Mouse (Mus musculus) layer of hippocampus, postnatal 36 days (tissue): Measurements from ENCODE around the gene Otulin. TPM values are rescaled to one million over a fixed set of nuclear protein-coding genes. Genes with fewer than 3 reads are reported as not detected.

ENCODE experiments used
- DNase-seq, 2 experiments: peaks; one replicate each; pipeline ENCODE4 v3.0.0; 2022
- total RNA-seq, 2 experiments: library from RNA; stranded (reverse); gene quantifications; 2 replicates each; pipeline ENCODE4 v1.2.3; 2021

Gene Otulin
- total RNA-seq, 2 experiments from 2014 or later: 18.4 to 19.4 TPM

GRCm38 (mm10) chr15:27656626-27657025, 26.1 kb upstream of the Otulin start:
- no peak for DNase-seq

GRCm38 (mm10) chr15:27655015-27655414, 24.5 kb upstream of the Otulin start:
- no peak for DNase-seq

- no peak for DNase-seq
These were observed 17.2 kb upstream of the Otulin start for GRCm38 (mm10) chr15:27647686-27648085.

GRCm38 (mm10) chr15:27646665-27647064, 16.2 kb upstream of the Otulin start:
- no peak for DNase-seq

GRCm38 (mm10) chr15:27645250-27645649, 14.8 kb upstream of the Otulin start:
- DNase-seq: no peak

- no peak for DNase-seq
These were observed 12.4 kb upstream of the Otulin start for GRCm38 (mm10) chr15:27642895-27643294.

GRCm38 (mm10) chr15:27641171-27641570, 10.7 kb upstream of the Otulin start:
- no peak for DNase-seq

GRCm38 (mm10) chr15:27633941-27634900, 3.7 kb upstream of the Otulin start:
- DNase-seq: no peak

GRCm38 (mm10) chr15:27629800-27630600, 493 bp downstream of the Otulin start:
- DNase-seq: no peak

GRCm38 (mm10) chr15:27629046-27629445, 1.4 kb downstream of the Otulin start:
- no peak for DNase-seq

- DNase-seq: no peak
These were observed 2.7 kb downstream of the Otulin start for GRCm38 (mm10) chr15:27627794-27628193.

GRCm38 (mm10) chr15:27626314-27626713, 4.2 kb downstream of the Otulin start:
- DNase-seq: no peak

GRCm38 (mm10) chr15:27625890-27626255, 4.6 kb downstream of the Otulin start:
- DNase-seq: no peak

GRCm38 (mm10) chr15:27625014-27625889, 5.2 kb downstream of the Otulin start:
- DNase-seq: no peak

GRCm38 (mm10) chr15:27623286-27623685, 7.2 kb downstream of the Otulin start:
- DNase-seq: no peak

GRCm38 (mm10) chr15:27620475-27621185, 9.9 kb downstream of the Otulin start:
- DNase-seq: no peak

GRCm38 (mm10) chr15:27619683-27620082, 10.8 kb downstream of the Otulin start:
- DNase-seq: no peak

- DNase-seq: no peak
These were observed 11.5 kb downstream of the Otulin start for GRCm38 (mm10) chr15:27618778-27619533.

GRCm38 (mm10) chr15:27617227-27617626, 13.3 kb downstream of the Otulin start:
- DNase-seq: no peak

GRCm38 (mm10) chr15:27616159-27616558, 14.3 kb downstream of the Otulin start:
- DNase-seq: no peak

GRCm38 (mm10) chr15:27613255-27613654, 17.2 kb downstream of the Otulin start:
- no peak for DNase-seq
